Mouse (Mus musculus) ES-Bruce4 (cell line): ENCODE measurements at regions not wholly inside any gene's neighbourhood (a gene's known extent, or its start where the extent isn't known, plus 50 kb on each side); places are given as distances from the start of the nearest gene placed in this dataset.

Experiments used
- H3K27ac ChIP-seq: 2 replicates; pipeline ENCODE4 v1.5.1; 2012; ENCODE audit warnings: low read length, inconsistent platforms; ENCODE audit not compliant: insufficient read depth
- H3K27me3 ChIP-seq: 2 replicates; pipeline ENCODE4 v1.6.1; 2012; ENCODE audit warnings: mild to moderate bottlenecking, low read length, inconsistent platforms; ENCODE audit not compliant: control insufficient read depth, poor library complexity, insufficient read depth, severe bottlenecking
- H3K36me3 ChIP-seq: 2 replicates; pipeline ENCODE4 v1.6.1; 2012; ENCODE audit warnings: inconsistent platforms, mild to moderate bottlenecking, low read length, moderate library complexity; ENCODE audit not compliant: control insufficient read depth, poor library complexity, insufficient read depth, severe bottlenecking
- H3K4me1 ChIP-seq: one replicate; pipeline ENCODE4 v1.8.1; 2011; ENCODE audit warnings: low read length; ENCODE audit not compliant: control insufficient read depth, insufficient read depth
- H3K4me3 ChIP-seq: 2 replicates; pipeline ENCODE4 v1.5.1; 2011; ENCODE audit warnings: low read depth, mild to moderate bottlenecking, low read length
- H3K9ac ChIP-seq: 2 replicates; pipeline ENCODE4 v1.6.1; 2012; ENCODE audit warnings: low read depth, mild to moderate bottlenecking, inconsistent platforms; ENCODE audit not compliant: poor library complexity, severe bottlenecking
- H3K9me3 ChIP-seq: replicated peaks from 2 replicates; pipeline ENCODE4 v1.6.1; 2012; ENCODE audit warnings: mild to moderate bottlenecking, low read length, inconsistent platforms; ENCODE audit not compliant: control insufficient read depth, poor library complexity, insufficient read depth, severe bottlenecking
- CTCF ChIP-seq: IDR thresholded peaks from one replicate; pipeline ENCODE4 v1.8.1; 2011; ENCODE audit warnings: low read depth, low read length
- EP300 ChIP-seq: IDR thresholded peaks from 2 replicates; pipeline ENCODE4 v1.6.1; 2011; ENCODE audit warnings: low read depth, low read length; ENCODE audit not compliant: insufficient read depth
- POLR2A ChIP-seq: IDR thresholded peaks from one replicate; pipeline ENCODE4 v1.8.1; 2011; ENCODE audit warnings: low read length; ENCODE audit not compliant: insufficient read depth

DNA sequence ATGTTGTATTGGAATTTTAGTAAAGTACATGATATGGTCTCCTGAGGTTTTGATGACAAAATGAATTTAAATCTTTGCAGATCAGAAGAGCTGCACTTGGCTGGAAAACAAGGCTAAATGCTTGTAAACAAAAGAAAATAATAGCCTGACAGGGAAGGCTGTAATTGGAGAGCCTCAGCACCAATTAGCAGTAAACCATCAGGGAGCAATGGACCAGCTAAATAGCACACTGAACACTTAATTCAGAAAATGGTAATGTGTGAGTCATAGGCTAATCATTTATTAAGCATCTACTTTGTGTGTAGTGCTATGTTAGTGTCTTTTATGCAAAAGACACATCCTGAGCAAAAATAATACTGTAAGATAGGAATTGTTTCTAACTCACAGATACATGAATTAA, 152.0 kb upstream of the Tbx18 start:
- Histone ChIP-seq H3K4me1 (no peaks in the 10 kb centered on the region), H3K27ac (no peak overlapping the region), H3K4me3 (no peak overlapping the region), H3K27me3 (no peaks in the 10 kb centered on the region), H3K9ac (no peak overlapping the region), H3K9me3 (no peaks in the 10 kb centered on the region), H3K36me3 (no peaks in the 10 kb centered on the region)
- TF ChIP-seq EP300 = no peak
- TF ChIP-seq POLR2A = no peak

- no peaks in the 10 kb centered on the region for H3K4me1 ChIP-seq
- H3K9ac ChIP-seq = no peak overlapping the region
- H3K36me3 ChIP-seq = no peaks in the 10 kb centered on the region
- no peaks in the 10 kb centered on the region for H3K27me3 ChIP-seq
- H3K4me3 ChIP-seq = no peak overlapping the region
- TF ChIP-seq EP300 (no peak), CTCF (no peak), POLR2A (no peak)
- no peak overlapping the region for H3K27ac ChIP-seq
- peaks cover 11% of the 10 kb centered on the region; the same call in 1 of the 2 replicates for H3K9me3 ChIP-seq
These were observed 163.0 kb upstream of the Tbx18 start for GRCm38 (mm10) chr9:87894051-87894450.

- TF ChIP-seq EP300 = no peak
- TF ChIP-seq CTCF = no peak
- TF ChIP-seq POLR2A = no peak
- no peaks in the 10 kb centered on the region for H3K36me3 ChIP-seq
- no peak overlapping the region for H3K27ac ChIP-seq
- H3K9me3 ChIP-seq = peaks cover 11% of the 10 kb centered on the region; the same call in 1 of the 2 replicates
- H3K9ac ChIP-seq = no peak overlapping the region
- no peak overlapping the region for H3K4me3 ChIP-seq
- H3K27me3 ChIP-seq = no peaks in the 10 kb centered on the region
- H3K4me1 ChIP-seq = no peaks in the 10 kb centered on the region
These were observed 163.5 kb upstream of the Tbx18 start for GRCm38 (mm10) chr9:87894596-87894995.

DNA sequence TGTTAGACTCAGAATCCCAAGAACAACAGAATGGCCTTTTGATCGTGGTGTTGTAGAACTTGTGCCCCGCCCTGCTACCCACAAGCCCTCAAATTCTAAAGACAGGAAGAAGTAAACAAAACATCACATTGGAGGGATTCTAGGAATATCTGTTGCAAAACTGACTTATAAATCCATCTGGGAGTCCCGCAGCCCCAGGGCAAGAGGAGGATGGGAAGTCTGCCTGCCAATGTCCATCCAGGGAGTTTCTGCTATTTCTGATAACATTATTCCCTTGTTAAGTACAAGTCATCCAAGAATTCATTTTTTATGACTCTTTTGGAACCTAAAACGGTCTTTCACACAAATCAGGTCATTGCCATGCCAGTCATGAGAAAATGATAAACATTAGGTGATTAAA, 164.5 kb upstream of the Tbx18 start:
- no peaks in the 10 kb centered on the region for H3K27me3 ChIP-seq
- H3K4me3 ChIP-seq = no peak overlapping the region
- H3K36me3 ChIP-seq = no peaks in the 10 kb centered on the region
- no peak overlapping the region for H3K9ac ChIP-seq
- no peaks in the 10 kb centered on the region for H3K4me1 ChIP-seq
- TF ChIP-seq EP300 = no peak
- no peak for TF ChIP-seq CTCF
- TF ChIP-seq POLR2A = no peak
- peaks cover 11% of the 10 kb centered on the region; the same call in 1 of the 2 replicates for H3K9me3 ChIP-seq
- no peak overlapping the region for H3K27ac ChIP-seq

GRCm38 (mm10) chr9:87897336-87897735, 166.3 kb upstream of the Tbx18 start:
- Histone ChIP-seq H3K9me3 (peaks cover 7% of the 10 kb centered on the region; the same call in 1 of the 2 replicates), H3K9ac (no peak overlapping the region), H3K36me3 (no peaks in the 10 kb centered on the region), H3K4me3 (no peak overlapping the region), H3K27me3 (no peaks in the 10 kb centered on the region), H3K4me1 (no peaks in the 10 kb centered on the region), H3K27ac (no peak overlapping the region)
- TF ChIP-seq CTCF (no peak), EP300 (no peak), POLR2A (no peak)

GRCm38 (mm10) chr9:87899368-87899767, 168.3 kb upstream of the Tbx18 start:
- H3K4me3 ChIP-seq = no peak overlapping the region
- no peak overlapping the region for H3K9ac ChIP-seq
- H3K36me3 ChIP-seq = no peaks in the 10 kb centered on the region
- no peaks in the 10 kb centered on the region for H3K4me1 ChIP-seq
- no peak overlapping the region for H3K27ac ChIP-seq
- TF ChIP-seq EP300 = no peak
- no peak for TF ChIP-seq POLR2A
- TF ChIP-seq CTCF = no peak
- no peaks in the 10 kb centered on the region for H3K27me3 ChIP-seq
- H3K9me3 ChIP-seq = peaks cover 7% of the 10 kb centered on the region; the same call in 1 of the 2 replicates
